Mouse (Mus musculus) hindbrain, embryonic 11.5 days (tissue): ENCODE data around the gene Thy1. TPM values are rescaled to one million over a fixed set of nuclear protein-coding genes. Genes with fewer than 3 reads are reported as not detected.

ENCODE experiments used
- polyA plus RNA-seq: library from polyadenylated mRNA; unstranded; fragments of >200 nt; fragmentation: Nextera tagmentation; extraction: Ambion mirVana; gene quantifications from 2 replicates; pipeline ENCODE4 v1.2.1, GENCODE M21; 2014

Thy1 gene
- polyA plus RNA-seq, 1 experiment from 2014 or later = 0.31 TPM

Other genes with a start within 250 kb of the Thy1 start
- gene Usp2, start 23.6 kb downstream of the Thy1 start, polyA plus RNA-seq = 11.4 and 13.9 TPM in 2 replicates
- gene Mfrp, start 58.3 kb downstream of the Thy1 start, polyA plus RNA-seq = 0.10 and 0.23 TPM in 2 replicates
- 0.82 and 1.2 TPM in 2 replicates for gene C1qtnf5, start 63.9 kb downstream of the Thy1 start, polyA plus RNA-seq
- gene Gm49380, start 70.1 kb downstream of the Thy1 start, polyA plus RNA-seq = 0.29 and 0.38 TPM in 2 replicates
- gene Rnf26, start 70.1 kb downstream of the Thy1 start, polyA plus RNA-seq = 43.7 and 51.8 TPM in 2 replicates
- gene Mcam, start 91.1 kb downstream of the Thy1 start, polyA plus RNA-seq = 13.0 and 14.3 TPM in 2 replicates
- gene Cbl, start 190.7 kb downstream of the Thy1 start, polyA plus RNA-seq = 22.7 and 24.7 TPM in 2 replicates
- gene Ccdc153, start 197.3 kb downstream of the Thy1 start, polyA plus RNA-seq = not detected in 2 replicates
- 0.13 TPM in 1 of 2 replicates, not detected in the other for gene Pdzd3, start 208.1 kb downstream of the Thy1 start, polyA plus RNA-seq
- 1.9 and 2.9 TPM in 2 replicates for gene Nlrx1, start 225.2 kb downstream of the Thy1 start, polyA plus RNA-seq
- 2.9 and 5.7 TPM in 2 replicates for gene Abcg4, start 245.2 kb downstream of the Thy1 start, polyA plus RNA-seq